Mouse (Mus musculus) left cerebral cortex, postnatal 14 days (tissue): ENCODE results near the gene Ctcf. TPM values are rescaled to one million over a fixed set of nuclear protein-coding genes. Genes with fewer than 3 reads are reported as not detected.
A peak's percentile ranks its signal among the peaks of the same experiment; 100 is the strongest.

Source experiments
- DNase-seq, 2 experiments: peaks; one replicate each; pipeline ENCODE4 v3.0.0; 2021 to 2022; ENCODE audit warnings: low spot score in 2 of 2, mixed read lengths in 1 of 2
- intact Hi-C: fragments of 180-260 bp; cut with DNase I; formaldehyde crosslinking; loops from one replicate; pipeline ENCODE4 v1.15.1; 2025
- microRNA-seq, 2 experiments: library from miRNA; unstranded; fragments of <30 nt; microRNA quantifications; one replicate each; pipeline ENCODE4 v1.2.0; 2022
- total RNA-seq, 2 experiments: library from RNA; stranded (reverse); gene quantifications; 2 replicates each; pipeline ENCODE4 v1.2.3; 2021

Ctcf gene
- total RNA-seq, 2 experiments from 2014 or later = 57.5 to 58.9 TPM

DNA sequence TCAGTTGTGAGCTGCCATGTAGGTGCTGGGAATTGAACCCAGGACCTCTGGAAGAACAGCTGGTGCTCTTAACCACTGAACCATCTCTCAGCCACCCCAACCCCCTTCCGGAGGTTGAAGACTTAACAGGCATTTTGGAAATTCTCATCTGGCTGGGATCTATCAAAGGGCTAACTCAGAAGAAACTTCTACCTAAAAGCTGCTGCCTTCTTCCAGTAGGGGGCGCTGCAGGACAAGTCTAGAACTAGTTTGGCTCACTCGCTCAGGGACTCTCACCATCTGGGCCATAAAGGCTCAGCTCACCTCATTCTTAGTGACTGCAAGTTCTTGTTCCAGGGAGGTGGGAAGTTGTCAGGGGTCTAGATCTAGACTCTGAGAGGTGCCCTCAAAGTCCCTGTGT lies 77.8 kb downstream of the Ctcf start:
- intact Hi-C loops = loop anchor here (5.0 kb wide), 3 partner anchors 113 to 308 kb away; partner anchors contain the start of genes Ctrl, Ranbp10 and Tsnaxip1
- DNase-seq = peak; percentile 83 to 88

- intact Hi-C loops = no loop called here
- no peak for DNase-seq
Measured at GRCm38 (mm10) chr8:105715042-105715441, 78.7 kb downstream of the Ctcf start.

DNA sequence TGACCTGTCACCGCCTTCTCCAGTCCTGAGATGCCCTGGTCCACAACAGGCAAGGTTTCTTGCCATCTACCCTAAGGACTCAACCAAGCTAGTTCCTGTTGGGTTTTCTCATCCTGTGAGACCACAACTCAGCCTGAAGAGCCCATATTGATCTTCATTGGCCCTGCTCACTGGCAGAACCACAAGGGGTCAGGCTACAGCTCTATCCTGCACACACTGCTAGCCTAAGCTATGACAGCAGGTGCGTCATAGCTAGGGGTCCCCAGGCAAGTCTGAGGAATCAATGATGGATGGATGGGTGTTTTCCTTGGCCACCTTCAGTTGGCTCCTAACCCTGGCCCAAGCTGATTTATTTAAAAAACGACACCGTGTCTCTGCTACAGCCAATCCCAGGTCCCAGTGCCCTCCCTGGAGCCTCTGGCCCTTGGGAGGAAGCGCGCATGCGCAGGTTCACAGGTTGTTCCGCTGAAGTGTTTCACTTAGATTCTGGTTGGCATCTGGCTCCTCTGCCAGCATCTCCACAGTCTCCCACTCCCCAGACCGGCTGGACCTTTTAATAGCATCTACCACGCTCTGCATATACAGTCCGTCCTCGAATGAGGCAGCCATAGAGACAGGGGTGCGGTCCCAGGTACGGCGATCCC lies 80.1 kb downstream of the Ctcf start:
- no peak for DNase-seq
- intact Hi-C loops = no loop called here

DNA sequence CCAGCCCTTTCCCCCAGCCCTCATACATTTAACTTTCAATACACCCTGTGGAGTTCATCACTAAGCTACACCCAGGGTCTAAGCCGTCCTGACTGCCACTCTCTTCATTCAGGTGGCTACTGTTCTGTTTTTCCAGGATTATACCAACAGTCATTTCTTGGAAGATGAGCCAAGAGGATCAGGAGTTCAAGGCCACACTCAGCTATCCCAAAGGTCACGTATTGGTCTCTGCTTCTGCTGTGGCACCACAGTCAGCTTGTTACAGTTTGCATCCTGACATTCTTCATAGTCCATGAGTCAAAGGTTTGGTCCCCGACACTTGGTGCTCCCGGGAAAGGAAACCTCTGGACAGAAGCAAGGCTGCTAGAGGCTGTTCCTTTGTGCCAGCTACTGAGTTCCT lies 83.3 kb downstream of the Ctcf start:
- intact Hi-C loops = no loop called here
- DNase-seq = no peak

DNA sequence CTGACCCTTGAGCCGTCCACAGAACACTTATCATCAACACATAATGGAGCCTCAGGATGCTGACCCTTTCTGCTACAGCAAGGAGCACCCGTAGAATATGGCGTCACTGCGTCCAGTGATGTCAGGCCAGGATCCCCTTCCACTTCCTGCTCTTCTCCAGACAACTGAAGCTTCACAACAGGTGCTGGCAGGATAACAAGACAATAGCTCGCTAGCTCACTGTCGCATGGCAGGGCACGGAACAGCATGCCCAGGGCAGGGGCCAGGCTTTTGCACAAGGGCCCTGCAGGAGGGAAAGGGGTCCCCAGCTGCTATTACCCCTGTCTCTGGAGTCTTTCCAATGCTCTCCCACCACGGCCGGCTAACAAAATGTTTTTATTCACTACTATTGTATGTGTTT lies 86.5 kb downstream of the Ctcf start:
- no peak for DNase-seq
- intact Hi-C loops = no loop called here

GRCm38 (mm10) chr8:105725726-105726125 lies 89.4 kb downstream of the Ctcf start:
- intact Hi-C loops = no loop called here
- DNase-seq = no peak

DNA sequence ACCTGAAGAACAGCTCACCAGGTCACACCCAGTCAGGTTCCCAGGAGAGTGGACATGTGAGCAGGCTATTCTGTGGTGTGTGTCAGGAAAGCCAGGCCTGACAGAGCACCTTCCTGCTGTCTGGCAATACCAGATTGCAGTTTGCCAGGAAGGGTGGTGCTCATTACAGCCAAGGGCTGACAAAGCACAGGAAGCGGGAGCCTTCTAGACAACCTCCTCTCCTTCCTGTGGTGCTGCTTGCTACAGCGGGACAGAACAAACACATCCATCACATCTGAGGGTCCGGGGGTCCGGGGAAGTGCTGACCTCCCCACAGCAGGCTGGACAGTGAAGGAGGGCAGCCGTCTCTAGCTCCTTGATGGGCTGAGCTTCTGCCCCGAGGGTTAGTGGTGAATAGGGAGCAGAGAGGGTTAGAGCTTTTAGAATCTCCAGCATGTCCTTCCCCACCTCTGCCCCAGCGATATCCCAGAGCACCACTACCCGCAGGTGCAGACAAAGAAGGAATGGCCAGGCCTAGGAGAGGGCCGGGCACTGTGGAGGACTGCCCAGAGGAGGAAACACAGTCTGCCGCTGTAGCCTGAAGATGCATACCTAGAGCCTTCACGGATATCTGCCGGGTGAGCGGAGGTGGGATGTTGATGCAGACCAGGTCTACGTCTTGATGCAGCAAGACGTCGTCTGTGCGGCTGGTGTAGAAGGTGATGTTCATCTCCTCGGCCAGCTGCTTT lies 91.2 kb downstream of the Ctcf start:
- intact Hi-C loops = no loop called here
- no peak for DNase-seq

- intact Hi-C loops = no loop called here
- DNase-seq = no peak
Measured at GRCm38 (mm10) chr8:105732186-105732585, 95.8 kb downstream of the Ctcf start.

Small RNA genes lying within 50 kb of the gene (microRNA-seq; reads per million reads assigned to microRNA genes)
- gene Mir1966 = 1.3 reads per million in 2 experiments

Other genes starting within 250 kb of the Ctcf start
- gene Kctd19, start 223.1 kb upstream of the Ctcf start, total RNA-seq = not detected
- under 1 TPM in 1 of 2 experiments, not detected in 1; 0.40 TPM for gene Lrrc36, start 223.0 kb upstream of the Ctcf start, total RNA-seq
- gene Tppp3, start 165.0 kb upstream of the Ctcf start, total RNA-seq = 10 to 100 TPM; 41.2 to 49.7 TPM
- 10 to 100 TPM; 26.8 to 27.5 TPM for gene Zdhhc1, start 139.7 kb upstream of the Ctcf start, total RNA-seq
- not detected for gene Hsd11b2, start 117.8 kb upstream of the Ctcf start, total RNA-seq
- 100 to 1,000 TPM; 347 to 370 TPM for gene Atp6v0d1, start 70.5 kb upstream of the Ctcf start, total RNA-seq
- 10 to 100 TPM; 81.0 to 81.3 TPM for gene Ripor1, start 31.3 kb upstream of the Ctcf start, total RNA-seq
- gene Agrp, start 825 bp downstream of the Ctcf start, total RNA-seq = under 1 TPM in 1 of 2 experiments, not detected in 1; 0.51 TPM
- 10 to 100 TPM; 55.4 to 56.2 TPM for gene Carmil2, start 49.7 kb downstream of the Ctcf start, total RNA-seq
- 10 to 100 TPM; 46.1 to 47.9 TPM for gene Acd, start 64.5 kb downstream of the Ctcf start, total RNA-seq
- 10 to 100 TPM; 45.6 to 49.5 TPM for gene Pard6a, start 64.6 kb downstream of the Ctcf start, total RNA-seq
- gene 4933405L10Rik, start 71.1 kb downstream of the Ctcf start, total RNA-seq = under 1 TPM in 1 of 2 experiments, not detected in 1; 0.78 TPM
- 10 to 100 TPM in 1 of 2 experiments, 1 to 10 TPM in 1; 10.0 to 12.3 TPM for gene Enkd1, start 71.6 kb downstream of the Ctcf start, total RNA-seq
- gene Gfod2, start 122.1 kb downstream of the Ctcf start, total RNA-seq = 10 to 100 TPM; 20.6 to 20.9 TPM
- 10 to 100 TPM; 24.6 to 26.4 TPM for gene Ranbp10, start 190.8 kb downstream of the Ctcf start, total RNA-seq
- gene Tsnaxip1, start 191.2 kb downstream of the Ctcf start, total RNA-seq = under 1 TPM in 1 of 2 experiments, not detected in 1; 0.18 TPM
- gene Cenpt, start 216.7 kb downstream of the Ctcf start, total RNA-seq = 10 to 100 TPM; 17.6 to 17.7 TPM
- 10 to 100 TPM; 34.7 to 38.5 TPM for gene Thap11, start 218.6 kb downstream of the Ctcf start, total RNA-seq
- gene Nutf2, start 224.0 kb downstream of the Ctcf start, total RNA-seq = 10 to 100 TPM; 33.4 to 35.9 TPM
- gene Edc4, start 244.3 kb downstream of the Ctcf start, total RNA-seq = 10 to 100 TPM; 59.8 to 62.1 TPM